Mouse (Mus musculus) testis, postnatal 10 days (tissue): ENCODE results near the gene Rsph10b.
"Not testable (repeated sequence)": the region's sequence is repeated elsewhere in the genome, so short reads cannot be mapped to it uniquely, and the experiment has no call there.

Experiments
- DNase-seq: peaks from one replicate; pipeline ENCODE4 v3.0.0; 2021; ENCODE audit warnings: low spot score

Gene Rsph10b

DNA sequence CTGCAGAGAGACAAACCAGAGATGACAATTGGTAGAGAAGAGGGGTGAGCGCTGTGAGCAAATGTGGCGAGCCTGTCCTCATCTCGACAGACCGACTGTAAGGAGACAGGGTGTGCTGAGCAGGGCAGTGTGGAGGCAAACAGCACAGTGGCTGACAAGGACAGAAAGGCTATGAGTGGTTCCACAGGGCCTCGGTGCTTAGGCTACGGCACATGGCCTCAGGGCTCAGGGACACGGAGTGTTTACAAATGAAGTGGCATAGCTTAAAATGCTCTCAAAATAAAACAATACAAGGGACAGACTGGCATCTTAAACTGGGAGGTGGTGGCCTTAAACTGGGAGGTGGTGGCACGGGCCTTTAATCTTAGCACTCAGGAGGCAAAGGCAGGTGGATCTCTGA lies 60.4 kb downstream of the Rsph10b start:
- no peak for DNase-seq

GRCm38 (mm10) chr5:143993849-143994248 lies 61.0 kb downstream of the Rsph10b start:
- DNase-seq = no peak

DNA sequence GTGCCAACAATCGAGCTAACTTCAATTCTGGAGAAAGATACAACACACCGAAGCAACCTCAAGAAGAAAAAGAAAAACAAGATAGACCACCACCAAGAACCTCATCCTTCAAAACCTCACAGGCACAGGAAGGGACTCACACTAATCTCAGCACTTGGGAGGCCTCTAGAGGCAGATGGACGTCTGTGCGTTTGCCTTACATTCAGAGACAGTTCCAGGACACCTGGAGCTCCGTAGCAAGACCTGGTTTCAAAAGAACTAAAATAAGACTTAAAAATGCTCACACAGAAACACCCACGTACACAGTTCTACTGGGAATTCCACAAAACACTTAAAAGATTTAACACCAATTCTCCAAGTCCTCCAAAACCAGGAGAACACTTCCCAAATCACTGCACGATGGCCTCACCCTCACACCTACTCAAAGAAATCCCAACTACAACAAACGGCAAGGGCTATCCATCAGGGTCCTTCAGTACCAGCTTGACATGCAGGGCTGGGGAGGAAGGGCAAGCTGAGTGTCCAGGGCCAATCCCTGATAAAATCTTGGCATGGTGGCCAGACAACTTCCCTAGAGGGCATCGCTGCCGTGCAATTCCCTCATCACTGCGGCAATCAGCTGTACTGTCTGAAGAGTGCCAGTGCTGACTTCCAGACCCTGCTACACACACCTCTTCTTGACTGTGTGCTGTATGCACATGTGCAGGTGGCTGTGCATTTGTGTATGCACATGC lies 62.0 kb downstream of the Rsph10b start:
- no peak for DNase-seq

- DNase-seq = no peak
Observed at GRCm38 (mm10) chr5:143999409-143999808, 66.6 kb downstream of the Rsph10b start.

DNA sequence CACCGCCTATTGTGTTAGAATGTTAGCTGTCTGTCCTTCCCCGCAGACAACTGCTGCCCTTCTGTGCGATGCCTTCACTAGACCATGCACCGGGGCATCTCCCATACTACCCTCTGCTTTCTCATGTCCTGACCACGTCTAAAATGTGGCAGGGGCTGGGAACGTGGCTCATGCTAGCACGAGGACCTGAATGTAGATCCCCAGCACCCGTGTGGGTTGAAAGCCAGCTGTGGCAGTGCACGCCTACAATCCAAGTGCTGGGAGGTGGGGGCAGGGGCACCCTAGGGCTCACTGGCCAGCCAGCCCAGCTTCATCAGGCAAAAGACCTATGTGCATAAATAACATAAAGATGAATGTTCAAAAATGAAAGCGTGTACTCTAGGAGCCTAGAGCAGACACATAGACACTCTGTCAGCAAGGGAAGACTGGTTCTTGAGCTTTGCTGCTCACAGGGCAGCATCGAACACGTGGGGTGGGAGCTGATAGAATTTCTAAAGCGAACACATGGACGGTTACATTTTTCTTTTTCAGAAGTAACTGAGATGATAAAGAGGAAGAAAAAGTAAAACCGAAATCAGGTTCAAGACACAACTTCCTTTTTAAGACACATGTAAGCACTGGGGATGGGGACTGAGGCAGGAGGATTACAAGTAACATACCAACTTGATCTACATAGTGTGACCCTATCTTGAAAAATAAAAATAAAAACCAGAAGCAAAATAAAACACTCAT lies 69.8 kb downstream of the Rsph10b start:
- no peak for DNase-seq

DNA sequence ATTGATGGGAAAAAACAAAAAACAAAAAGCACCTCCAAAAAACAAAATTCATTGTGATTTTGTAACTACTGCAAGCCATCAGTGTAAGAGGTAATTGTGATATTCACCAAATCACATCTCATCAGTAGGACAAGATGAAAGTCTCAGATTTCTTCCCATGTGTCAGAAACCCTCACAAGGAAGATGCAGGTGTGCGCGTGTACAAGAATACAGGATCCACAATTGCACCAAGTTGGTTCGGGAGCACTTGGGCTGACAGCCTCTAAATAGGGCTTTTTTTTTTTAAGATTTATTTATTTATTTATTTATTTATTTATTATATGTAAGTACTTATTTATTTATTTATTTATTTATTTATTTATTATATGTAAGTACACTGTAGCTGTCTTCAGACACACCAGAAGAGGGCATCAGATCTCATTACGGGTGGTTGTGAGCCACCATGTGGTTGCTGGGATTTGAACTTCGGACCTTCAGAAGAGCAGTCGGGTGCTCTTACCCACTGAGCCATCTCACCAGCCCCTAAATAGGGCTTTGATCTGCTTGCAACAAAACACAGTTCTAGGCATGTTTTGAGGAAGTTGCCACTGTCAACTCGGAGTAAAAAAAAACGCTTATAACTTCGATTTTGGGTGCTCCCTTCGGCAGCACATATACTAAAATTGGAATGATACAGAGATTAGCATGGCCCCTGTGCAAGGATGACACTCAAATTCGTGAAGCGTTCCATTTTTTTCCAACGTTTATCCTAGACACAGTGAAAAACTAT lies 80.7 kb downstream of the Rsph10b start:
- DNase-seq = not testable (repeated sequence)

DNA sequence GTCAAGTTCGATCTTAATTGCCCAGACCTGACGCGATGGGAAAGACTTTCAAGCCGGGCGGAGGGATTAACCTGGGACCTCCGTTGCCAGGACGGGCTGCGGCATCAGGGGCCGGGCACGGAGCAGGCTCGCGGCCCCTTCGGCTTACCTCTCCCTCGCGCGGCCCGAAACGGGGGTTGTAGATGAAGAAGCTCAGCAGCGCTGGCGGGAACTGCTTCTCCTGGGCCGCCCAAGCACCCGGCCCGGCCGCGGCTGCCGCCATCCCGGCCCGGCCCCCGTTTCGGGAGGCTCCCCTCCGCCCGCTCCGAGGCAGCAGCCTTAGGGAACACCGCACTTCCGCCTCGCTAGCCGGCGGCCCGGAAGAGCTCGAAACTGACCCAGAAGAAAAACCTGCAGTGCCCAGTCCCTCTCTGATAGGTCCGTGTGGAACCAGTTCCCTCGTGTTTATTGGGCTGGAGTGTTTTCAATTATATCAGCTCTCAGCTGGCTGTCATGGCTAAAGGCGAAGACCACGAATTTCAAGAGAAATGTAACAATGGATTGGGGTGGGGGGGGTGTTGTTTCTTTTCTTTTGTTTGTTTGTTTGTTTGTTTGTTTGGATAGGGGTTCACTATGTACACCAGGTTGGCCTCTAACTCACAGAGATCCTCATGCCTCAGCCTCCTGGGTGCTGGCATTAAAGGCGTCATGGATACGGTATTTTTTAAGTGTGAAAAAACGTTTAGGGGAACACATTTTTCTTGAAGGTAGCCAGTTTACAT lies 81.9 kb downstream of the Rsph10b start, which contains the start of gene Ccz1:
TSS of gene Ccz1 (minus strand) at position 327 of the 761 bp plus-strand sequence.
- peak; percentile 82 for DNase-seq

- no peak for DNase-seq
Observed at GRCm38 (mm10) chr5:144015312-144015650, 82.4 kb downstream of the Rsph10b start.

DNA sequence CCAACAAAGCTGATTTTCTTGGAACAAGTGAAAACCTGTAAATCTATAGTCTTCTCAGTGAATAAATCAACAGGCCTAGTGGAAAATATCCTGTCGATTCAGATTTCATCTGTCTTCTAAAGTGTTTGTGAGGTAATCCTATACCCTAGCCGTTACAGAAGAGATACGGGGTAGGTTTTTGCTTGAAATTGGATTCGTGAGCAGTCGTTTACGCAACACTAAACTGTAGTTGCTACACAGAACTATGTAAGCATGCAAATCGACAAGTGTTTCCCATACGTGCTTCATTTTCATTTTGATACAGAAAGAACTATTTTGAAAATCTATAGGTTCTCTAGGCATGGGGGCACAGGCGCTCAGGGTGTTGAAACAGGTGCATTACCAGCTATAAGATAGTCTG lies 83.0 kb downstream of the Rsph10b start:
- DNase-seq = no peak

GRCm38 (mm10) chr5:144026620-144027263 lies 93.9 kb downstream of the Rsph10b start, which contains the start of gene Ocm:
Ocm (minus strand) TSS chr5:144026670.
- no peak for DNase-seq

DNA sequence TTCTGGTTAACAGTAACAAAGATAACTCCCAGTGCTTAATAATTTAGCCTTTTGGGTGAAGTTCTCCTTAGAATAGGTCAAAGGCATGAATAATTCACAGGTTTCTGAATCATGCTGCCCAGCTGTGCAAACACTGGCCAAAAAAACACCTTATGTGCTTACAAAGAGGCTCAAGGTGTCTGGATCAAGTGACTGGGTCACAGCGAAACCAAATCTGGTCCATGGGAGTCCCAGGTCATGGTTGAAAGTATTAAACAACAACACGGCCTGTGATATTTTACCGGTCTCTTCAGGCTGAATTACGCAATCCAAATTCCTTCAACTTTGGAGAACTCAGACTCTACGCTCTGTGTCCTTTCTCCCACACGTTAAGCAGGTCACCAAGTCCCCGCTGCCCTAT lies 99.7 kb downstream of the Rsph10b start:
- no peak for DNase-seq

DNA sequence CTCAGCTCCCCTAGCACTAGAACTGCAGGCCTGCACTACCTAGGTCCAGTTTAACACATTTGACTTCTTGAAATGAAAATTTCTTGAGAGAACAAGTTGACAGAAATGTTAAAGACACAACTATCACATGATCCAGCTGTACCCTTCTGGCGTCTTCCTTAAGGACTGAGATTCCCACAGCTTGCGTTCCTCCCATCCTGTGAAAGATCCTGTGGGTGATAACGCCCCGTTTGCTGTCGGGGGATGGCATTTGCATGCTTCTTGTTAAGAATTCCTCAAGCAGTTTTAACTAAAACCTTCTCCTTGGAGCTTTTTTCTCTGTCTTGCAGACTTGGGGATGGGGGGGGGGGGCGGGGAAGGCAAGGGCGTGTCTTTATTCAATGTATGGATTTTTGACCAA lies 101.7 kb downstream of the Rsph10b start:
- no peak for DNase-seq
